Comparison of ENCODE assay signal across 11 mouse cellular contexts in genomic region chr6:38355862-38356261, GRCm38 (mm10). TPM values are rescaled to one million over a fixed set of nuclear protein-coding genes. Genes with fewer than 3 reads are reported as not detected.
DNase-seq lines count a peak whose midpoint lies in the region; ATAC-seq and TF ChIP-seq lines count a peak whose summit lies in the region.
"Had no signal": no experiment of that assay in that cellular context is flagged by ENCODE, and none has a peak within 500 bp of the region (broad histone marks: within the 10 kb centered on the region; RNA-seq: fewer than 3 reads in every experiment).

No protein-coding gene starts in this region.

- DNase-seq in gastrocnemius, adult 2 months: peak; percentile 38
- DNase-seq in gastrocnemius, postnatal 10 days: no peak
- DNase-seq in midbrain, embryonic 14.5 days: peak; percentile 38
- peak; percentile 27 for DNase-seq in brain, embryonic 14.5 days (ENCODE audit: low read depth)
- DNase-seq in yolk sac, embryonic 10.5 days (ENCODE audit: low spot score): peak; percentile 44
- DNase-seq in testis, postnatal 10 days (ENCODE audit: low spot score): no peak
- DNase-seq: heart, postnatal 10 days; lung, postnatal 14 days had no signal

- H3K27me3 ChIP-seq in midbrain, embryonic 14.5 days (ENCODE audit: control insufficient read depth, insufficient read depth, low read length): peaks cover 54% of the 10 kb centered on the region
- peaks cover 44% of the 10 kb centered on the region for H3K27me3 ChIP-seq in midbrain, embryonic 15.5 days (replicated peaks)
- peaks cover 71% of the 10 kb centered on the region for H3K27me3 ChIP-seq in midbrain, embryonic 13.5 days

- no peaks in the 10 kb centered on the region for H3K36me3 ChIP-seq in midbrain, embryonic 14.5 days (ENCODE audit: control insufficient read depth, insufficient read depth, low read length)
- H3K36me3 ChIP-seq in midbrain, embryonic 15.5 days (replicated peaks): no peaks in the 10 kb centered on the region
- no peaks in the 10 kb centered on the region for H3K36me3 ChIP-seq in midbrain, embryonic 13.5 days

- no peak for TF ChIP-seq CTCF in gastrocnemius, adult 2 months (IDR thresholded peaks at IDR 0.05)
- no peak for TF ChIP-seq CTCF in brain, embryonic 14.5 days (IDR thresholded peaks at IDR 0.05; ENCODE audit: borderline replicate concordance, extremely low read depth, insufficient read depth, insufficient read length)

- TF ChIP-seq POLR2A in brain, embryonic 14.5 days (IDR thresholded peaks at IDR 0.05; ENCODE audit: borderline replicate concordance, extremely low read depth, insufficient read depth, insufficient read length, poor library complexity, severe bottlenecking): no peak

- 5% methylated on average over 7 of the region's 7 CpGs for whole genome bisulfite sequencing in midbrain, embryonic 14.5 days
- 12% methylated on average over 7 of the region's 7 CpGs for WGBS in midbrain, embryonic 15.5 days
- WGBS in midbrain, embryonic 13.5 days: 8% methylated on average over 7 of the region's 7 CpGs

- H3K4me2 ChIP-seq in midbrain, embryonic 14.5 days (ENCODE audit: low read length): no peak overlapping the region
- H3K4me2 ChIP-seq in midbrain, embryonic 15.5 days: no peak overlapping the region
- no peak overlapping the region for H3K4me2 ChIP-seq in midbrain, embryonic 13.5 days (replicated peaks)

- no peak for ATAC-seq in midbrain, embryonic 14.5 days (ENCODE audit: low FRiP score, low TSS enrichment)
- no peak for ATAC-seq in midbrain, embryonic 15.5 days (replicated peaks)
- ATAC-seq in midbrain, embryonic 13.5 days: no peak

- H3K4me1 ChIP-seq in midbrain, embryonic 14.5 days (ENCODE audit: control insufficient read depth, insufficient read depth, low read length): peaks cover 12% of the 10 kb centered on the region; the same call in 1 of the 2 replicates
- H3K4me1 ChIP-seq in midbrain, embryonic 15.5 days: peaks cover 19% of the 10 kb centered on the region
- H3K4me1 ChIP-seq in midbrain, embryonic 13.5 days (replicated peaks): peaks cover 21% of the 10 kb centered on the region

- H3K9ac ChIP-seq in midbrain, embryonic 14.5 days (replicated peaks; ENCODE audit: low read length): no peak overlapping the region
- no peak overlapping the region for H3K9ac ChIP-seq in midbrain, embryonic 15.5 days
- H3K9ac ChIP-seq in midbrain, embryonic 13.5 days (replicated peaks): no peak overlapping the region

- H3K9me3 ChIP-seq in midbrain, embryonic 14.5 days (ENCODE audit: control insufficient read depth, low read length): no peaks in the 10 kb centered on the region
- H3K9me3 ChIP-seq in midbrain, embryonic 15.5 days: no peaks in the 10 kb centered on the region
- no peaks in the 10 kb centered on the region for H3K9me3 ChIP-seq in midbrain, embryonic 13.5 days

- H3K27ac ChIP-seq in gastrocnemius, adult 2 months: no peak overlapping the region
- no peak overlapping the region for H3K27ac ChIP-seq in midbrain, embryonic 14.5 days (replicated peaks; ENCODE audit: low read depth, low read length)
- H3K27ac ChIP-seq in midbrain, embryonic 15.5 days: no peak overlapping the region
- H3K27ac ChIP-seq in midbrain, embryonic 13.5 days: no peak overlapping the region
- H3K27ac ChIP-seq: kidney, postnatal 0 days had no signal

- intact Hi-C loops in gastrocnemius, adult 2 months (cut with DNase I): no loop called here

- no peak overlapping the region; the same call in 1 of the 2 replicates for H3K4me3 ChIP-seq in gastrocnemius, adult 2 months
- no peak overlapping the region for H3K4me3 ChIP-seq in midbrain, embryonic 14.5 days (replicated peaks; ENCODE audit: low read depth, low read length)
- no peak overlapping the region for H3K4me3 ChIP-seq in midbrain, embryonic 15.5 days
- H3K4me3 ChIP-seq in midbrain, embryonic 13.5 days (replicated peaks): no peak overlapping the region

RNA-seq across cellular contexts. Expression of gene Zc3hav1, which starts 1.5 kb away (rescaled TPM):
- 1 to 10 TPM; 6.4 to 6.7 TPM for total RNA-seq in gastrocnemius, adult 2 months (2021)
- 10 to 100 TPM in 1 of 2 experiments, 1 to 10 TPM in 1; 9.1 to 11.2 TPM for total RNA-seq in gastrocnemius, postnatal 10 days (2021)
- polyA plus RNA-seq in midbrain, embryonic 14.5 days (2014; fragmentation: Nextera tagmentation; extraction: Ambion mirVana): 0.74 and 1.8 TPM in 2 replicates
- polyA plus RNA-seq in midbrain, embryonic 15.5 days (2015; fragmentation: Nextera tagmentation; extraction: Ambion mirVana): 1.6 and 1.7 TPM in 2 replicates
- polyA plus RNA-seq in brain, embryonic 14.5 days (2012; rRNA removed): 0.90 and 1.5 TPM in 2 replicates
- 0.92 and 1.3 TPM in 2 replicates for polyA plus RNA-seq in midbrain, embryonic 13.5 days (2015; fragmentation: Nextera tagmentation; extraction: Ambion mirVana)

RNA-seq across cellular contexts. Expression of gene Ttc26, which starts 25.4 kb away (rescaled TPM):
- 1 to 10 TPM; 1.3 to 1.4 TPM for total RNA-seq in gastrocnemius, adult 2 months (2021)
- total RNA-seq in gastrocnemius, postnatal 10 days (2021): 1 to 10 TPM; 1.3 to 2.4 TPM
- 4.7 and 6.0 TPM in 2 replicates for polyA plus RNA-seq in midbrain, embryonic 14.5 days (2014; fragmentation: Nextera tagmentation; extraction: Ambion mirVana)
- 7.5 and 7.6 TPM in 2 replicates for polyA plus RNA-seq in midbrain, embryonic 15.5 days (2015; fragmentation: Nextera tagmentation; extraction: Ambion mirVana)
- polyA plus RNA-seq in brain, embryonic 14.5 days (2012; rRNA removed): 8.7 and 9.0 TPM in 2 replicates
- 9.9 and 10.1 TPM in 2 replicates for polyA plus RNA-seq in midbrain, embryonic 13.5 days (2015; fragmentation: Nextera tagmentation; extraction: Ambion mirVana)

RNA-seq across cellular contexts. Expression of gene Zc3hav1l, which starts 56.8 kb away (rescaled TPM):
- total RNA-seq in gastrocnemius, adult 2 months (2021): under 1 TPM; 0.31 to 0.61 TPM
- 1 to 10 TPM; 4.3 to 6.5 TPM for total RNA-seq in gastrocnemius, postnatal 10 days (2021)
- polyA plus RNA-seq in midbrain, embryonic 14.5 days (2014; fragmentation: Nextera tagmentation; extraction: Ambion mirVana): 8.1 and 10.2 TPM in 2 replicates
- 8.2 and 9.1 TPM in 2 replicates for polyA plus RNA-seq in midbrain, embryonic 15.5 days (2015; fragmentation: Nextera tagmentation; extraction: Ambion mirVana)
- 29.6 and 33.9 TPM in 2 replicates for polyA plus RNA-seq in brain, embryonic 14.5 days (2012; rRNA removed)
- 10.6 and 11.0 TPM in 2 replicates for polyA plus RNA-seq in midbrain, embryonic 13.5 days (2015; fragmentation: Nextera tagmentation; extraction: Ambion mirVana)

Comparison
In these comparisons a context has a peak if more than half of its experiments do, and no peak if none do; other contexts are left out.
1. DNase-seq: peak in gastrocnemius, adult 2 months (single experiment), midbrain, embryonic 14.5 days (single experiment), brain, embryonic 14.5 days (single experiment) and yolk sac, embryonic 10.5 days (single experiment); none in gastrocnemius, postnatal 10 days (single experiment) and testis, postnatal 10 days (single experiment).